Mouse (Mus musculus): ENCODE measurements around the gene Snx9. TPM values are rescaled to one million over a fixed set of nuclear protein-coding genes. Genes with fewer than 3 reads are reported as not detected.
A peak's percentile ranks its signal among the peaks of the same experiment; 100 is the strongest.

The Snx9 gene
- total RNA-seq, 2 experiments from 2014 or later, result 21.4 to 22.6 TPM

- intact Hi-C loops (cut with DNase I), result no loop called here
- no peak for DNase-seq
These were observed 62.6 kb downstream of the Snx9 start for GRCm38 (mm10) chr17:5903630-5904301.

GRCm38 (mm10) chr17:5909681-5910080 is 68.6 kb downstream of the Snx9 start:
- DNase-seq, result no peak
- intact Hi-C loops (cut with DNase I), result no loop called here

- intact Hi-C loops (cut with DNase I), result no loop called here
- DNase-seq, result no peak
These were observed 70.5 kb downstream of the Snx9 start for GRCm38 (mm10) chr17:5911591-5911990.

- intact Hi-C loops (cut with DNase I), result no loop called here
- DNase-seq, result no peak
These were observed 71.7 kb downstream of the Snx9 start for GRCm38 (mm10) chr17:5912797-5913196.

- DNase-seq, result peak; percentile 43 to 50
- intact Hi-C loops (cut with DNase I), result no loop called here
These were observed 73.1 kb downstream of the Snx9 start for GRCm38 (mm10) chr17:5914217-5914616.

GRCm38 (mm10) chr17:5921954-5922353 is 80.8 kb downstream of the Snx9 start:
- intact Hi-C loops (cut with DNase I), result no loop called here
- DNase-seq, result no peak

GRCm38 (mm10) chr17:5923281-5923680 is 82.2 kb downstream of the Snx9 start:
- no peak for DNase-seq
- intact Hi-C loops (cut with DNase I), result no loop called here

- DNase-seq, result no peak
- intact Hi-C loops (cut with DNase I), result no loop called here
These were observed 83.1 kb downstream of the Snx9 start for GRCm38 (mm10) chr17:5924238-5924637.

GRCm38 (mm10) chr17:5926710-5927109 is 85.6 kb downstream of the Snx9 start:
- DNase-seq, result no peak
- intact Hi-C loops (cut with DNase I), result no loop called here

GRCm38 (mm10) chr17:5929031-5929430 is 87.9 kb downstream of the Snx9 start:
- intact Hi-C loops (cut with DNase I), result no loop called here
- no peak for DNase-seq

- intact Hi-C loops (cut with DNase I), result no loop called here
- DNase-seq, result no peak
These were observed 91.0 kb downstream of the Snx9 start for GRCm38 (mm10) chr17:5932161-5932560.

GRCm38 (mm10) chr17:5934554-5935324 is 93.6 kb downstream of the Snx9 start:
- peak; percentile 62 to 70 for DNase-seq

GRCm38 (mm10) chr17:5935680-5936079 is 94.6 kb downstream of the Snx9 start:
- intact Hi-C loops (cut with DNase I), result no loop called here
- DNase-seq, result no peak

More at GRCm38 (mm10) chr17:5934554-5935324, 93.6 kb downstream of the Snx9 start:
- intact Hi-C loops (cut with DNase I), result no loop called here

GRCm38 (mm10) chr17:5936276-5936675 is 95.1 kb downstream of the Snx9 start:
- intact Hi-C loops (cut with DNase I), result no loop called here
- no peak for DNase-seq

GRCm38 (mm10) chr17:5937441-5937840 is 96.3 kb downstream of the Snx9 start:
- no peak for DNase-seq
- intact Hi-C loops (cut with DNase I), result no loop called here

- intact Hi-C loops (cut with DNase I), result loop anchor here (5.0 kb wide), 1 partner anchor 42 kb away; no protein-coding TSS in a partner anchor
- DNase-seq, result no peak
These were observed 98.7 kb downstream of the Snx9 start for GRCm38 (mm10) chr17:5939871-5940270.

- peak; percentile 66 to 78 for DNase-seq
- intact Hi-C loops (cut with DNase I), result loop anchor here (1.0 to 5.0 kb wide), 2 partner anchors 42 to 77 kb away; no protein-coding TSS in a partner anchor
These were observed 99.7 kb downstream of the Snx9 start for GRCm38 (mm10) chr17:5940792-5941191.

- peak; percentile 40 to 62 for DNase-seq
- intact Hi-C loops (cut with DNase I), result loop anchor here (1.0 to 5.0 kb wide), 2 partner anchors 41 to 76 kb away; no protein-coding TSS in a partner anchor
These were observed 100.3 kb downstream of the Snx9 start, which contains the start of gene Synj2 for GRCm38 (mm10) chr17:5941230-5942043. Gene Synj2, plus strand, starts transcription at chr17:5941280.

- intact Hi-C loops (cut with DNase I), result loop anchor here (5.0 kb wide), 1 partner anchor 40 kb away; no protein-coding TSS in a partner anchor
These were observed 101.0 kb downstream of the Snx9 start for GRCm38 (mm10) chr17:5942156-5942555.

GRCm38 (mm10) chr17:5943053-5943452 is 101.9 kb downstream of the Snx9 start:
- intact Hi-C loops (cut with DNase I), result loop anchor here (5.0 kb wide), 1 partner anchor 39 kb away; no protein-coding TSS in a partner anchor
- no peak for DNase-seq

More at GRCm38 (mm10) chr17:5942156-5942555, 101.0 kb downstream of the Snx9 start:
- no peak for DNase-seq

All from gastrocnemius, postnatal 36 days (tissue).